Mouse (Mus musculus): ENCODE data around the gene Defb30. TPM values are rescaled to one million over a fixed set of nuclear protein-coding genes. Genes with fewer than 3 reads are reported as not detected.

Defb30 gene
- polyA plus RNA-seq, 1 experiment from 2014 or later, result not detected

GRCm38 (mm10) chr14:62984410-62984809 is 65.3 kb downstream of the Defb30 start, which contains the start of gene Defb48:
TSS of gene Defb48 (minus strand) at chr14:62984510.
- Histone ChIP-seq H3K9me3 (ENCODE audit: control insufficient read depth, low read length) (no peaks in the 10 kb centered on the region), H3K27me3 (ENCODE audit: control insufficient read depth, insufficient read depth, low read length) (no peaks in the 10 kb centered on the region), H3K4me3 (ENCODE audit: low read depth, low read length) (no peak within 1 kb of the TSS), H3K9ac (ENCODE audit: low read length) (no peak within 1 kb of the TSS), H3K27ac (ENCODE audit: low read depth, low read length) (no peak within 1 kb of the TSS), H3K4me1 (ENCODE audit: control insufficient read depth, insufficient read depth, low read length) (no peaks in the 10 kb centered on the region), H3K36me3 (ENCODE audit: control insufficient read depth, insufficient read depth, low read length) (no peaks in the 10 kb centered on the region), H3K4me2 (ENCODE audit: low read depth) (no peak within 1 kb of the TSS)
- no peak for DNase-seq (ENCODE audit: low spot score)
- 60% methylated on average over 1 of the region's 1 CpGs for WGBS
- no peak for ATAC-seq (ENCODE audit: insufficient read depth, low FRiP score, low TSS enrichment)

Other genes starting within 250 kb of the Defb30 start
- 16.9 and 18.2 TPM in 2 replicates for gene Wdfy2, start 212.3 kb downstream of the Defb30 start, polyA plus RNA-seq (2014; fragmentation: Nextera tagmentation; extraction: Ambion mirVana)
- not detected in 2 replicates for gene Defb48, start 65.5 kb downstream of the Defb30 start, polyA plus RNA-seq (2014; fragmentation: Nextera tagmentation; extraction: Ambion mirVana)
- gene Defb47, start 51.9 kb downstream of the Defb30 start, polyA plus RNA-seq (2014; fragmentation: Nextera tagmentation; extraction: Ambion mirVana), result not detected in 2 replicates
- gene Defb43, start 38.2 kb downstream of the Defb30 start, polyA plus RNA-seq (2014; fragmentation: Nextera tagmentation; extraction: Ambion mirVana), result not detected in 2 replicates
- not detected in 2 replicates for gene Defb42, start 3.0 kb downstream of the Defb30 start, polyA plus RNA-seq (2014; fragmentation: Nextera tagmentation; extraction: Ambion mirVana)